Comparison of ENCODE assay signal across 33 mouse cellular contexts in the genomic region with DNA sequence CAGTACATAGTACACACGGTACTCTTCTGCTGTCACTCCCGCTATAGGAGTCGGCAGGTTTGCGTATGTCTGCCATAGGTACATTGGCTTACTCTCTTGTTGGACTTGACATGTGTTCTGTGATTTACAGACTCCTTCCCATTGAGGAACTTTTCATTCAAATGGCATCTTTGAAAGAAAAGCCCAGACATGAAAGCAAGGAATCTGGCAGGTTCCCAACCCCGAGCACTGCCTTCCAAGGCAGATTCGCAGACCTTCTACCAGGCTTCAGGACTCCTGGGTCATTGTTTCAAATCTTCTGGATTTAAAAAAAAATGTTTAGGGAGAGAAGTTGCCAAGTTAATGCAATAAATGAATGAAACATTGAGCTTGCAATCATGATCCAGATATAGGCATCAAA. TPM values are rescaled to one million over a fixed set of nuclear protein-coding genes. Genes with fewer than 3 reads are reported as not detected.
DNase-seq lines count a peak whose midpoint lies in the region; ATAC-seq and TF ChIP-seq lines count a peak whose summit lies in the region.
"Had no signal": no experiment of that assay in that cellular context is flagged by ENCODE, and none has a peak within 500 bp of the region (broad histone marks: within the 10 kb centered on the region; RNA-seq: fewer than 3 reads in every experiment).

No protein-coding gene starts in this region.

- H3K36me3 ChIP-seq in forebrain, embryonic 14.5 days (ENCODE audit: control insufficient read depth, insufficient read depth, low read length): no peaks in the 10 kb centered on the region
- no peaks in the 10 kb centered on the region for H3K36me3 ChIP-seq in forebrain, embryonic 15.5 days
- H3K36me3 ChIP-seq: embryonic facial prominence, embryonic 13.5 days; hindbrain, embryonic 10.5 days; intestine, embryonic 15.5 days; limb, embryonic 12.5 days; midbrain, embryonic 12.5 days; neural tube, embryonic 13.5 days; stomach, embryonic 15.5 days had no signal

- peak; percentile 49; the same call in 1 of the 2 replicates for ATAC-seq in forebrain, embryonic 14.5 days
- ATAC-seq in forebrain, embryonic 15.5 days (replicated peaks): no peak; the same call in 1 of the 2 replicates
- ATAC-seq: forebrain, embryonic 16.5 days; hindbrain, embryonic 16.5 days; intestine, embryonic 15.5 days had no signal

- no peak overlapping the region for H3K27ac ChIP-seq in forebrain, embryonic 14.5 days (ENCODE audit: low read depth, low read length)
- no peak overlapping the region for H3K27ac ChIP-seq in forebrain, embryonic 15.5 days (replicated peaks)
- H3K27ac ChIP-seq in embryonic fibroblast, embryonic 13.5 days (ENCODE audit: insufficient read depth, low read length): peak overlapping the region; percentile 23; the same call in 1 of the 2 replicates
- H3K27ac ChIP-seq: embryonic facial prominence, embryonic 13.5 days; hindbrain, embryonic 10.5 days; intestine, embryonic 15.5 days; left cerebral cortex, adult 2 months; limb, embryonic 12.5 days; midbrain, embryonic 12.5 days; neural tube, embryonic 13.5 days; stomach, embryonic 15.5 days had no signal

- DNase-seq in adrenal gland, postnatal 10 days: peak; percentile 26
- no peak for DNase-seq in adrenal gland, postnatal 4 days (ENCODE audit: low spot score in 2 of 2)
- peak; percentile 50 for DNase-seq in forebrain, embryonic 14.5 days (ENCODE audit: low spot score)
- DNase-seq in lung, postnatal 10 days: peak; percentile 14
- no peak for DNase-seq in lung, postnatal 25 days (ENCODE audit: low spot score)
- DNase-seq: adrenal gland, adult 8-10 months; cerebellum, adult 9-10 months; heart, postnatal 14 days; kidney, adult 2 months; kidney, postnatal 36 days; lung, postnatal 36 days; thymus, postnatal 14 days had no signal

- H3K4me1 ChIP-seq in forebrain, embryonic 14.5 days (ENCODE audit: control insufficient read depth, insufficient read depth, low read length): no peaks in the 10 kb centered on the region; the same call in none of the 2 replicates
- peaks cover 9% of the 10 kb centered on the region for H3K4me1 ChIP-seq in forebrain, embryonic 15.5 days
- peaks cover 12% of the 10 kb centered on the region for H3K4me1 ChIP-seq in embryonic fibroblast, embryonic 13.5 days (ENCODE audit: control insufficient read depth, insufficient read depth, low read length)
- H3K4me1 ChIP-seq: hindbrain, embryonic 10.5 days; intestine, embryonic 15.5 days; midbrain, embryonic 12.5 days; neural tube, embryonic 13.5 days; stomach, embryonic 15.5 days had no signal

- no peak for TF ChIP-seq POLR2A in embryonic fibroblast, embryonic 13.5 days (IDR thresholded peaks at IDR 0.05; ENCODE audit: low read depth, low read length)

- H3K9me3 ChIP-seq in forebrain, embryonic 14.5 days (replicated peaks; ENCODE audit: control insufficient read depth, low read length): no peaks in the 10 kb centered on the region
- H3K9me3 ChIP-seq in forebrain, embryonic 15.5 days: no peaks in the 10 kb centered on the region
- H3K9me3 ChIP-seq: embryonic facial prominence, embryonic 13.5 days; hindbrain, embryonic 10.5 days; intestine, embryonic 15.5 days; limb, embryonic 12.5 days; midbrain, embryonic 12.5 days; neural tube, embryonic 13.5 days; stomach, embryonic 15.5 days had no signal

- TF ChIP-seq CTCF in embryonic fibroblast, embryonic 13.5 days (IDR thresholded peaks at IDR 0.05; ENCODE audit: borderline replicate concordance, insufficient read depth, low read length): no peak

- no peak overlapping the region for H3K9ac ChIP-seq in forebrain, embryonic 14.5 days (ENCODE audit: low read length)
- H3K9ac ChIP-seq in forebrain, embryonic 15.5 days (replicated peaks): no peak overlapping the region
- H3K9ac ChIP-seq: embryonic facial prominence, embryonic 13.5 days; intestine, embryonic 15.5 days; limb, embryonic 12.5 days; midbrain, embryonic 12.5 days; neural tube, embryonic 13.5 days; stomach, embryonic 15.5 days had no signal

- no peak overlapping the region for H3K4me2 ChIP-seq in forebrain, embryonic 14.5 days (ENCODE audit: low read length)
- no peak overlapping the region for H3K4me2 ChIP-seq in forebrain, embryonic 15.5 days (replicated peaks)
- H3K4me2 ChIP-seq: embryonic facial prominence, embryonic 13.5 days; intestine, embryonic 15.5 days; limb, embryonic 12.5 days; liver, embryonic 11.5 days; midbrain, embryonic 12.5 days; neural tube, embryonic 13.5 days; stomach, embryonic 15.5 days had no signal

- no peak overlapping the region for H3K4me3 ChIP-seq in forebrain, embryonic 14.5 days (ENCODE audit: low read depth, low read length)
- H3K4me3 ChIP-seq in forebrain, embryonic 15.5 days: no peak overlapping the region
- no peak overlapping the region for H3K4me3 ChIP-seq in embryonic fibroblast, embryonic 13.5 days (ENCODE audit: insufficient read depth, low read length)
- H3K4me3 ChIP-seq: embryonic facial prominence, embryonic 13.5 days; erythroblast, embryonic 14.5 days; hindbrain, embryonic 10.5 days; intestine, embryonic 15.5 days; layer of hippocampus, adult 2 months; left cerebral cortex, adult 2 months; limb, embryonic 12.5 days; midbrain, embryonic 12.5 days; myocyte; neural tube, embryonic 13.5 days; stomach, embryonic 15.5 days had no signal

- no peaks in the 10 kb centered on the region for H3K27me3 ChIP-seq in forebrain, embryonic 14.5 days (replicated peaks; ENCODE audit: control insufficient read depth, insufficient read depth, low read length)
- no peaks in the 10 kb centered on the region for H3K27me3 ChIP-seq in forebrain, embryonic 15.5 days
- H3K27me3 ChIP-seq: CH12.LX; embryonic facial prominence, embryonic 13.5 days; intestine, embryonic 15.5 days; limb, embryonic 12.5 days; midbrain, embryonic 12.5 days; neural tube, embryonic 13.5 days; stomach, embryonic 15.5 days had no signal

- WGBS in forebrain, embryonic 14.5 days: 59% methylated on average over 6 of the region's 6 CpGs
- 51% methylated on average over 6 of the region's 6 CpGs for WGBS in forebrain, embryonic 15.5 days

RNA-seq across cellular contexts. Expression of gene Arsj, which starts 19.8 kb away (rescaled TPM):
- total RNA-seq in adrenal gland, postnatal 10 days (2021): under 1 TPM; 0.51 to 0.64 TPM
- under 1 TPM; 0.85 to 0.90 TPM for total RNA-seq in adrenal gland, postnatal 4 days (2021)
- polyA plus RNA-seq in forebrain, embryonic 14.5 days (2014; fragmentation: Nextera tagmentation; extraction: Ambion mirVana): 0.11 and 0.14 TPM in 2 replicates
- polyA plus RNA-seq in forebrain, embryonic 15.5 days (2015; fragmentation: Nextera tagmentation; extraction: Ambion mirVana): 0.11 and 0.14 TPM in 2 replicates
- polyA plus RNA-seq in embryonic fibroblast, embryonic 13.5 days (2011; ENCODE audit: insufficient read length, low read depth, missing spikeins): 10.2 and 10.4 TPM in 2 replicates
- total RNA-seq: CH12.LX; common myeloid progenitor, adult 5-6 weeks; granulocyte monocyte progenitor cell, adult 5-6 weeks; megakaryocyte, adult 5-6 weeks had no signal
- polyA plus RNA-seq: erythroblast, embryonic 14.5 days; liver, embryonic 16.5 days had no signal

Comparison
In these comparisons a context has a peak if more than half of its experiments do, and no peak if none do; other contexts are left out.
1. DNase-seq: peak in adrenal gland, postnatal 10 days (single experiment), forebrain, embryonic 14.5 days (single experiment) and lung, postnatal 10 days (single experiment); none in adrenal gland, postnatal 4 days (0 of 2) and lung, postnatal 25 days (single experiment).